Mouse (Mus musculus): ENCODE measurements around the gene Evc2. TPM values are rescaled to one million over a fixed set of nuclear protein-coding genes. Genes with fewer than 3 reads are reported as not detected.

Evc2 gene
- polyA plus RNA-seq, 1 experiment from 2014 or later = 10.3 TPM

DNA sequence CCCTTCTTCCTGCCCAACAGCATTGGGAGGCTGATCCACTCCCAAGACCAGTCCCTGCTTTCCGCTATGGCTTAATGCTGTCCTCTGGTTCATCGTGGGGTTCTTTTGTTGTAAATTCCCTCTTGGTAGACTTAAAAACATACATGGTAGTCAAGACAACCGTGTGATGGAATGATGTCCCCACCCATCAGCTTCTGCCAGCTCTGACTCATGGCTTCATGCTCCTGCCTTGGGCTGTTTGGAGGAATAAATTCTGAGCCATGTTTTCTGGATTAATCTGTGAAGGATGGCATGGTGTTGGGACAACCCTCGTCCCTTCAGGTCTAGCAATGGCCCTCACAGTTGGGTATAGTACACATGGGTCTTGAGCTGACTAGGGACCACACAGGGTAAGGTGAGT is 42.3 kb downstream of the Evc2 start:
- H3K4me2 ChIP-seq = no peak overlapping the region
- WGBS (ENCODE audit: insufficient replicate concordance) = 79% methylated on average over 4 of the region's 4 CpGs
- no peaks in the 10 kb centered on the region for H3K4me1 ChIP-seq (ENCODE audit: control insufficient read depth, insufficient read depth, low read length)
- H3K27me3 ChIP-seq (ENCODE audit: control insufficient read depth, insufficient read depth, low read length) = no peaks in the 10 kb centered on the region
- H3K9me3 ChIP-seq (replicated peaks; ENCODE audit: control insufficient read depth, low read length) = no peaks in the 10 kb centered on the region
- H3K36me3 ChIP-seq (ENCODE audit: control insufficient read depth, insufficient read depth, low read length) = peaks cover 13% of the 10 kb centered on the region
- H3K4me3 ChIP-seq (ENCODE audit: low read depth, low read length) = no peak overlapping the region
- ATAC-seq (replicated peaks; ENCODE audit: insufficient number of reproducible peaks, low FRiP score, low TSS enrichment) = no peak
- H3K9ac ChIP-seq (ENCODE audit: low read depth, low read length) = no peak overlapping the region
- H3K27ac ChIP-seq (ENCODE audit: low read depth, low read length) = no peak overlapping the region

DNA sequence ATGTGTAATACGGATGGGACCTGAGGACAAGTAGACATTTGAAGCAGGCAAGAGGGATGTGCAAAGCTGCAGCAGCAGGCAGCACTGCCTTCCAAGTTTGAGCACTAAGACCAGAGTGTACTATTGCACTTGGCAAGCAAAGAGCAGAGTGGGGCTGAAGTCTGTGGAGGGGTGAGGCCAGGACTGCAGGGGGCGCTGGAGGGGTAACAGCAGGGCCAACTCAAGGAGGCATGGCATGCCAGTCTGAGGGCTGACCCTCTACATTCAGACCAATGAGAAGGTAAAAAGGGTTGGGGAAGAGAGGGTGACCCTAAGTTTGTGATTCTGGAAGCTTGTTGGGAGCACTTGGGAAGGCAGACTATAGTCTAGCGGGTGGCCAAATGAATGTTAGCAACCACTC is 45.3 kb downstream of the Evc2 start:
- ATAC-seq (replicated peaks; ENCODE audit: insufficient number of reproducible peaks, low FRiP score, low TSS enrichment) = no peak
- H3K9ac ChIP-seq (ENCODE audit: low read depth, low read length) = no peak overlapping the region
- H3K9me3 ChIP-seq (replicated peaks; ENCODE audit: control insufficient read depth, low read length) = no peaks in the 10 kb centered on the region
- H3K36me3 ChIP-seq (ENCODE audit: control insufficient read depth, insufficient read depth, low read length) = peaks cover 22% of the 10 kb centered on the region
- H3K4me1 ChIP-seq (ENCODE audit: control insufficient read depth, insufficient read depth, low read length) = no peaks in the 10 kb centered on the region
- H3K4me2 ChIP-seq = no peak overlapping the region
- no peak overlapping the region for H3K27ac ChIP-seq (ENCODE audit: low read depth, low read length)
- no peaks in the 10 kb centered on the region for H3K27me3 ChIP-seq (ENCODE audit: control insufficient read depth, insufficient read depth, low read length)
- WGBS (ENCODE audit: insufficient replicate concordance) = 71% methylated on average over 3 of the region's 3 CpGs
- H3K4me3 ChIP-seq (ENCODE audit: low read depth, low read length) = no peak overlapping the region

DNA sequence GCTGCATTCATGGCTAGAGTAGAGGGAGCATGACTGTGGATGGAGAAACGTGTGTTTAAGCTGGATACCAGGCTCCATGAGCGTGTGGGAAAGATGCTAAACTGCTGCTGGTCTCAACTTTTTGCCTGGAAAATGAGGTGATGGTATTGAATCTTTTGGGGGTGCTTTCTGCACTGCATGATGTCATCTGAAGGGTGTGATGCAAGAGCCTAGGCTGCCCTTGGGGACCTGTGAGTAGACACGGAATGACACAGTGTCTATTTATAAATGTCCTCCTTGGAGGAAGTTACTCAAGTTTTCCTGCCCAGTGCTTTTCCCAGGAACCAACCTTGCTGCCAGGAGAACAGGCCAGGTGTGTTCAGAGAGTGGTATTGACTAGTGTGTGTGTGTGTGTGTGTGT is 50.3 kb downstream of the Evc2 start:
- Histone ChIP-seq H3K4me2 (no peak overlapping the region), H3K9me3 (replicated peaks; ENCODE audit: control insufficient read depth, low read length) (no peaks in the 10 kb centered on the region), H3K4me3 (ENCODE audit: low read depth, low read length) (no peak overlapping the region), H3K4me1 (ENCODE audit: control insufficient read depth, insufficient read depth, low read length) (no peaks in the 10 kb centered on the region), H3K36me3 (ENCODE audit: control insufficient read depth, insufficient read depth, low read length) (peaks cover 9% of the 10 kb centered on the region), H3K9ac (ENCODE audit: low read depth, low read length) (no peak overlapping the region), H3K27ac (ENCODE audit: low read depth, low read length) (no peak overlapping the region), H3K27me3 (ENCODE audit: control insufficient read depth, insufficient read depth, low read length) (no peaks in the 10 kb centered on the region)
- 76% methylated on average over 3 of the region's 3 CpGs for WGBS (ENCODE audit: insufficient replicate concordance)
- no peak for ATAC-seq (replicated peaks; ENCODE audit: insufficient number of reproducible peaks, low FRiP score, low TSS enrichment)

DNA sequence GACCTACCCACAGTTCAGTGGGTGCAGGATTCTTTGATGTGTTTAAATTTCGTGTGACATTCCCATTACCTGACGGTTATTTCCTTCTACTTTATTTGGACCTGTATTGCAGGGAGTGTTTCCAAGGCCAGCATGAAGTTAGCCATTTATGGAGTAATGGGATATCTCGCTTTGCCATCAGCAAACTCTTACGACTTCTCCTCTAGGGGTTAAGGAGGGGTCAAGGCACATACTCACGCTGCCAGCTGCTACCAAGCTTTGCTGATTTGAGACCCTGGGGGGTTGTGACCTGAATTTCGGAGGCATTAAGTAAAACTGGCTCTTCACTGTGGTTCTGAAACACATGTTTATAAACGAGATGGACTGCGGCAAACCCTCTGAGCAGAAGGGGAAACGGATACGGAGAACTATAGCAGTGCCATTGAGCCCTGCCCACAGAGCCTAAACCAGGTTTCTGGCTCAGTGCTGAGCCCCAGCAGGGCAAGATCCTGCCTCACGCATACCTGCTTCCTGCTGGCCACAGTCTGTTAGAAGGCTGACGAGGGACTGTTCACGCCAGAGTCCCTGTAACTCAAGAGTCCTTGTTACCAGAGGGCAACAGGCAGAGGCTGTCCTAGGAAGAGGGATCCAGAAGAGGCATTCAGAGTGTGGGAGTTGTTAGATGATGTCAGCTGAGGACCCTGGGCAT is 51.7 kb downstream of the Evc2 start:
- Histone ChIP-seq H3K4me3 (ENCODE audit: low read depth, low read length) (no peak overlapping the region), H3K27ac (ENCODE audit: low read depth, low read length) (no peak overlapping the region), H3K27me3 (ENCODE audit: control insufficient read depth, insufficient read depth, low read length) (no peaks in the 10 kb centered on the region), H3K9ac (ENCODE audit: low read depth, low read length) (no peak overlapping the region), H3K36me3 (ENCODE audit: control insufficient read depth, insufficient read depth, low read length) (peaks cover 9% of the 10 kb centered on the region), H3K4me1 (ENCODE audit: control insufficient read depth, insufficient read depth, low read length) (no peaks in the 10 kb centered on the region), H3K4me2 (no peak overlapping the region), H3K9me3 (replicated peaks; ENCODE audit: control insufficient read depth, low read length) (no peaks in the 10 kb centered on the region)
- 71% methylated on average over 13 of the region's 13 CpGs for whole genome bisulfite sequencing (ENCODE audit: insufficient replicate concordance)
- no peak for ATAC-seq (replicated peaks; ENCODE audit: insufficient number of reproducible peaks, low FRiP score, low TSS enrichment)

DNA sequence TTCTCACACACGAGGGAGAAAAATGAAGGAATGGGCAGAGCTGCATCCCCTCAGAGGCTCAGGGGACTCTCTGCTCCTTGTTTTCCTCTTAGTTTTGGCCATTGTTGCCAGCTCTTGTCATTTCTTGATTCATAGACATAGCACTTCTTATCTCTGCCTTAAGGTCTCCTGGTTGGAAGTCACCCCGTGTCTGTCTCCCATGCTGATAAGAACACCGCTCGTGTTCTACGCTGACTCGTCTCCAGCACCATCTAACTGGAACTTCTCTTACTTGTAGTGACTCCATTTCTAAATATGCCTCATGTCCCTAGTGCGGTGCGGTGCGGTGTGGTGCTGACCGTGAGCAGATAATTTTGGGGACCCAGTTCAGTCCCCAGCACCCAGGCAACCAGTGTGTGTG is 52.6 kb downstream of the Evc2 start:
- 69% methylated on average over 10 of the region's 10 CpGs for WGBS (ENCODE audit: insufficient replicate concordance)
- no peak overlapping the region for H3K27ac ChIP-seq (ENCODE audit: low read depth, low read length)
- H3K4me3 ChIP-seq (ENCODE audit: low read depth, low read length) = no peak overlapping the region
- H3K27me3 ChIP-seq (ENCODE audit: control insufficient read depth, insufficient read depth, low read length) = no peaks in the 10 kb centered on the region
- no peak overlapping the region for H3K9ac ChIP-seq (ENCODE audit: low read depth, low read length)
- H3K4me2 ChIP-seq = no peak overlapping the region
- H3K36me3 ChIP-seq (ENCODE audit: control insufficient read depth, insufficient read depth, low read length) = peaks cover 9% of the 10 kb centered on the region
- H3K4me1 ChIP-seq (ENCODE audit: control insufficient read depth, insufficient read depth, low read length) = no peaks in the 10 kb centered on the region
- H3K9me3 ChIP-seq (replicated peaks; ENCODE audit: control insufficient read depth, low read length) = no peaks in the 10 kb centered on the region
- ATAC-seq (replicated peaks; ENCODE audit: insufficient number of reproducible peaks, low FRiP score, low TSS enrichment) = no peak

DNA sequence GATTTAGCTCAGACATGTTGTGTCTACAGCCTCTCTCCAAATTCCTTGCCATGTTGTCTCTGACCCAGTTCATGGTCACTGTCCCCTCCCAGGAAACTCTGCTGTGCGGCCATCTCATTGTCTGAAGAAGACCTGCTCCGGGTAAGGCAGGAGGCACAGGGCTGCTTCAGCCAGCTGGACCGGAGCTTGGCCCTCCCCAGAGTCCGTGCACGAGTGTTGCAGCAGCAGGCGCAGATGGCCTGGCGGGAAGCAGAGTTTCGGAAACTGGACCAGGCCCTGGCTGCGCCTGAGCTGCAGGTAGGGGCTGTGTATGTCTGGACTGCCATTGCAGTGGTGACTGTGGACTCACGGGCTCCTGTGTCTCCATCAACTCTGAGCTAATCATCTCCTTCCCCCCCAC is 53.6 kb downstream of the Evc2 start:
- peaks cover 5% of the 10 kb centered on the region for H3K36me3 ChIP-seq (ENCODE audit: control insufficient read depth, insufficient read depth, low read length)
- no peak overlapping the region for H3K9ac ChIP-seq (ENCODE audit: low read depth, low read length)
- H3K4me2 ChIP-seq = no peak overlapping the region
- H3K27ac ChIP-seq (ENCODE audit: low read depth, low read length) = no peak overlapping the region
- H3K27me3 ChIP-seq (ENCODE audit: control insufficient read depth, insufficient read depth, low read length) = no peaks in the 10 kb centered on the region
- no peaks in the 10 kb centered on the region for H3K4me1 ChIP-seq (ENCODE audit: control insufficient read depth, insufficient read depth, low read length)
- no peak overlapping the region for H3K4me3 ChIP-seq (ENCODE audit: low read depth, low read length)
- WGBS (ENCODE audit: insufficient replicate concordance) = 86% methylated on average over 10 of the region's 10 CpGs
- H3K9me3 ChIP-seq (replicated peaks; ENCODE audit: control insufficient read depth, low read length) = no peaks in the 10 kb centered on the region
- ATAC-seq (replicated peaks; ENCODE audit: insufficient number of reproducible peaks, low FRiP score, low TSS enrichment) = no peak

DNA sequence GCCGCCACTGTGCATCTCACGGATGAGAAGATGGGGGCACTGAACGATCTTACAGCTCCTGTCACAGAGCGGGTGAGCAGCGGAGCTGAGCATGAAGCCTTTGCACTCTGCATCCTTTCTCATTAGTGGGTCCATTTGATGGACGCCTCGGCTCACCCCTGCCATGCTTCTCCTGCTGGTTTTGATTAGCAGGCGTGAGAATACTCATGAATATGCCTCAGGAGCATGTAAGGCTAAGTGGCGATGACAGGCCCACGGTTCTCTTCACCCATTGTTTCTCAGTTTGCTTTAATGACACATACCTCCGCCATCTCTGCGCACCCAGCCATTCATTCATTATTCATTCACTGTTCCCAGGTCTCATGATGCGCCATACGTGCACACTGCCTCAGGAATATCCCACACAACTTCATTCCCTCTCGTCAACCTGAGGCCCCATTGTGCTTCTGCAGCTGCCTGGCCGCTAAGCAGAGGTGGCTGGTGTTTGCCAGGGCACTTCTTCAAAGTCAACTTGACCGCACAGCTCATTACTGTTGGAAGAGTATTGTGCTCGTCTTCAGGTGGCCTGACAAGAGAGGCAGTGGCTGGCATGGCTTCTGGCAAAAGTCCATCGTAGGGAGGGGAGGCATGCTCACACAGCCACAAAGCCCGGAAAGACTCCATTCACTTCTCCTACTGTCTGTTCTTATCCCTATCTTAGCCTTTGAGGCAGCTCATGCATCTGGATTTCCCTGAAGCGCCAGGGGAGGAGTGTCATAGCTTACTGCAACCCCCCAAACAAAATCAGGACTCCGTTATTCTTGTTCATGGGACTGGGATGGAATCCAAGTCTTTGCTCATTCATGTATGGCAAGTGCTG is 57.1 kb downstream of the Evc2 start:
- Histone ChIP-seq H3K4me2 (no peak overlapping the region), H3K36me3 (ENCODE audit: control insufficient read depth, insufficient read depth, low read length) (no peaks in the 10 kb centered on the region), H3K4me1 (ENCODE audit: control insufficient read depth, insufficient read depth, low read length) (no peaks in the 10 kb centered on the region), H3K27me3 (ENCODE audit: control insufficient read depth, insufficient read depth, low read length) (no peaks in the 10 kb centered on the region), H3K9me3 (replicated peaks; ENCODE audit: control insufficient read depth, low read length) (no peaks in the 10 kb centered on the region), H3K27ac (ENCODE audit: low read depth, low read length) (no peak overlapping the region), H3K4me3 (ENCODE audit: low read depth, low read length) (no peak overlapping the region), H3K9ac (ENCODE audit: low read depth, low read length) (no peak overlapping the region)
- ATAC-seq (replicated peaks; ENCODE audit: insufficient number of reproducible peaks, low FRiP score, low TSS enrichment) = no peak
- 89% methylated on average over 22 of the region's 22 CpGs for WGBS (ENCODE audit: insufficient replicate concordance)

DNA sequence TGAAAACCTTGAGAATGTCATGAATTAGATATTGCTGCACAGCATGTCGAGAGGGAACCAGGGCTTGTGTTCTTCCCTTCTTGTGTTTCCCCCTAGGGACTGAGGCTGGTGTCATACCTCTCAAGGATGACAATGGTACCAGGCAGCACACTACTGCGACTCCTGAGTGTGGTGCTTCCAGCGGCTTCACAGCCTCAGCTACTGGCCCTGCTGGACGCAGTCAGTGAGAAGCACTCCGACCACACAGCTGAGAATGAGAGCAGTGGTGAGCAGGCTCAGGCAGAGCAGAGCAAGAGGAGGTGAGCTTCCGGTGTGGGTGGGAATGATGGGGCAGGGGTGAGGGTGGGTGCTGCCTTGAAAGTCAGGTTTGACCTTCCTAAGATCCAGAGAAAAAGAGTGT is 80.7 kb downstream of the Evc2 start:
- H3K27ac ChIP-seq (ENCODE audit: low read depth, low read length) = no peak overlapping the region
- H3K36me3 ChIP-seq (ENCODE audit: control insufficient read depth, insufficient read depth, low read length) = no peaks in the 10 kb centered on the region; the same call in none of the 2 replicates
- H3K4me2 ChIP-seq = no peak overlapping the region
- no peaks in the 10 kb centered on the region for H3K27me3 ChIP-seq (ENCODE audit: control insufficient read depth, insufficient read depth, low read length)
- H3K4me3 ChIP-seq (ENCODE audit: low read depth, low read length) = no peak overlapping the region
- no peaks in the 10 kb centered on the region for H3K4me1 ChIP-seq (ENCODE audit: control insufficient read depth, insufficient read depth, low read length)
- ATAC-seq (replicated peaks; ENCODE audit: insufficient number of reproducible peaks, low FRiP score, low TSS enrichment) = no peak
- 78% methylated on average over 6 of the region's 6 CpGs for WGBS (ENCODE audit: insufficient replicate concordance)
- no peaks in the 10 kb centered on the region for H3K9me3 ChIP-seq (replicated peaks; ENCODE audit: control insufficient read depth, low read length)
- H3K9ac ChIP-seq (ENCODE audit: low read depth, low read length) = no peak overlapping the region

DNA sequence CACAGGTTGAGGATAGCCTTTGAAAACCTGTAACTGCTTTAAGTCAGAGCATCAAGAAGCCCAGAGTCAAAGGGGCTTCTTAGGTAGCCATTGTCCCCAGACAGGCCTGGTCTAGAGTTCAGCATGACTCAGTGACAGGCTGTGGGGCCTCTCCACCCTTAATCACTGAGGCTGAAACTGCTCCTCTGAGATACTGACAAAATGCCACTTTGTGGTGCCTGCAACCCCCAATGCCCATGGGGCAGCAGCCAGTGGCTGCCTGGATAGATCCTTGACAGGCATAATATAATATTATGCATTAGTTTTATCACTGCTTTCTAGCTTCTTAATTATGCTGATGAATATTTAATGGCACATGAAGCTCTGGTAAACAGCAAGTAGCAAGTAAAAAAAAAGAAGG is 88.9 kb downstream of the Evc2 start:
- H3K4me3 ChIP-seq (ENCODE audit: low read depth, low read length) = no peak overlapping the region
- no peak overlapping the region for H3K9ac ChIP-seq (ENCODE audit: low read depth, low read length)
- ATAC-seq (replicated peaks; ENCODE audit: insufficient number of reproducible peaks, low FRiP score, low TSS enrichment) = no peak
- H3K36me3 ChIP-seq (ENCODE audit: control insufficient read depth, insufficient read depth, low read length) = no peaks in the 10 kb centered on the region; the same call in 1 of the 2 replicates
- no peaks in the 10 kb centered on the region for H3K9me3 ChIP-seq (replicated peaks; ENCODE audit: control insufficient read depth, low read length)
- no peak overlapping the region for H3K4me2 ChIP-seq
- no peaks in the 10 kb centered on the region for H3K27me3 ChIP-seq (ENCODE audit: control insufficient read depth, insufficient read depth, low read length)
- H3K27ac ChIP-seq (ENCODE audit: low read depth, low read length) = no peak overlapping the region
- H3K4me1 ChIP-seq (ENCODE audit: control insufficient read depth, insufficient read depth, low read length) = no peaks in the 10 kb centered on the region
